Mouse (Mus musculus): ENCODE data around the gene Garnl3. TPM values are rescaled to one million over a fixed set of nuclear protein-coding genes. Genes with fewer than 3 reads are reported as not detected.
"Not testable (repeated sequence)": the region's sequence is repeated elsewhere in the genome, so short reads cannot be mapped to it uniquely, and the experiment has no call there.

Gene Garnl3
- total RNA-seq, 2 experiments from 2014 or later = 35.7 to 39.7 TPM

- DNase-seq (ENCODE audit: low spot score in 2 of 2) = no peak
Observed at GRCm38 (mm10) chr2:33032391-33033062, 98.9 kb downstream of the Garnl3 start.

- DNase-seq (ENCODE audit: low spot score in 2 of 2) = no peak
Observed at GRCm38 (mm10) chr2:33025040-33025439, 106.4 kb downstream of the Garnl3 start.

GRCm38 (mm10) chr2:33024564-33024963 lies 106.9 kb downstream of the Garnl3 start:
- DNase-seq (ENCODE audit: low spot score in 2 of 2) = no peak

- DNase-seq (ENCODE audit: low spot score in 2 of 2) = no peak
Observed at GRCm38 (mm10) chr2:33022846-33023245, 108.6 kb downstream of the Garnl3 start.

- peak; percentile 28 to 33 for DNase-seq (ENCODE audit: low spot score in 2 of 2)
Observed at GRCm38 (mm10) chr2:33018026-33018425, 113.4 kb downstream of the Garnl3 start.

GRCm38 (mm10) chr2:33017191-33017590 lies 114.3 kb downstream of the Garnl3 start:
- no peak for DNase-seq (ENCODE audit: low spot score in 2 of 2)

GRCm38 (mm10) chr2:33014877-33015276 lies 116.6 kb downstream of the Garnl3 start:
- no peak for DNase-seq (ENCODE audit: low spot score in 2 of 2)

- not testable (repeated sequence) for DNase-seq (ENCODE audit: low spot score in 2 of 2)
Observed at GRCm38 (mm10) chr2:33009055-33009454, 122.4 kb downstream of the Garnl3 start.

GRCm38 (mm10) chr2:33005041-33005440 lies 126.4 kb downstream of the Garnl3 start:
- no peak for DNase-seq (ENCODE audit: low spot score in 2 of 2)

- no peak for DNase-seq (ENCODE audit: low spot score in 2 of 2)
Observed at GRCm38 (mm10) chr2:33002144-33002543, 129.3 kb downstream of the Garnl3 start.

GRCm38 (mm10) chr2:32999752-33000151 lies 131.7 kb downstream of the Garnl3 start:
- DNase-seq (ENCODE audit: low spot score in 2 of 2) = no peak

- DNase-seq (ENCODE audit: low spot score in 2 of 2) = no peak
Observed at GRCm38 (mm10) chr2:32997792-32998191, 133.7 kb downstream of the Garnl3 start.

- DNase-seq (ENCODE audit: low spot score in 2 of 2) = no peak
Observed at GRCm38 (mm10) chr2:32997081-32997480, 134.4 kb downstream of the Garnl3 start.

GRCm38 (mm10) chr2:32992130-32992529 lies 139.3 kb downstream of the Garnl3 start:
- DNase-seq (ENCODE audit: low spot score in 2 of 2) = no peak

GRCm38 (mm10) chr2:32990167-32990832 lies 141.2 kb downstream of the Garnl3 start:
- DNase-seq (ENCODE audit: low spot score in 2 of 2) = no peak

- no peak for DNase-seq (ENCODE audit: low spot score in 2 of 2)
Observed at GRCm38 (mm10) chr2:32989376-32989775, 142.1 kb downstream of the Garnl3 start.

GRCm38 (mm10) chr2:32985844-32986243 lies 145.6 kb downstream of the Garnl3 start:
- DNase-seq (ENCODE audit: low spot score in 2 of 2) = no peak

GRCm38 (mm10) chr2:32983617-32984016 lies 147.8 kb downstream of the Garnl3 start:
- DNase-seq (ENCODE audit: low spot score in 2 of 2) = no peak

GRCm38 (mm10) chr2:32982700-32983099 lies 148.8 kb downstream of the Garnl3 start:
- DNase-seq (ENCODE audit: low spot score in 2 of 2) = no peak

GRCm38 (mm10) chr2:32981725-32982271 lies 149.7 kb downstream of the Garnl3 start, which contains the start of gene Slc2a8:
Slc2a8 (minus strand) TSS chr2:32982083.
- peak; percentile 79 to 80 for DNase-seq (ENCODE audit: low spot score in 2 of 2)

- peak in 1 of 2 experiments; percentile 25 for DNase-seq (ENCODE audit: low spot score in 2 of 2)
Observed at GRCm38 (mm10) chr2:32981281-32981680, 150.2 kb downstream of the Garnl3 start.

GRCm38 (mm10) chr2:32979675-32980074 lies 151.8 kb downstream of the Garnl3 start:
- DNase-seq (ENCODE audit: low spot score in 2 of 2) = no peak
